In genomic region chr3:67497998-67498397, GRCm38 (mm10) we compare ENCODE assay signal across 15 mouse cellular contexts. TPM values are rescaled to one million over a fixed set of nuclear protein-coding genes. Genes with fewer than 3 reads are reported as not detected.
"Had no signal": no experiment of that assay in that cellular context is flagged by ENCODE, and none has a peak within 500 bp of the region (broad histone marks: within the 10 kb centered on the region; RNA-seq: fewer than 3 reads in every experiment).

No protein-coding gene starts in this region.

- H3K9me3 ChIP-seq: limb, embryonic 10.5 days; lung, embryonic 15.5 days; midbrain, embryonic 12.5 days; neural tube, embryonic 13.5 days had no signal

- H3K9ac ChIP-seq: lung, embryonic 15.5 days; midbrain, embryonic 12.5 days; neural tube, embryonic 13.5 days had no signal

- H3K4me2 ChIP-seq: liver, embryonic 11.5 days; lung, embryonic 15.5 days; midbrain, embryonic 12.5 days; neural tube, embryonic 13.5 days had no signal

- H3K27me3 ChIP-seq: lung, embryonic 15.5 days; neural tube, embryonic 13.5 days had no signal

- ATAC-seq: midbrain, embryonic 16.5 days had no signal

- H3K4me1 ChIP-seq: lung, embryonic 15.5 days; midbrain, embryonic 12.5 days; neural tube, embryonic 13.5 days had no signal

- DNase-seq: kidney, adult 11 months; kidney, adult 9 months; kidney, postnatal 36 days; layer of hippocampus, adult 9-11 months; lung, postnatal 14 days; right cerebral cortex, postnatal 25 days; thymus, postnatal 25 days had no signal

- H3K36me3 ChIP-seq: limb, embryonic 10.5 days; lung, embryonic 15.5 days; midbrain, embryonic 12.5 days; neural tube, embryonic 13.5 days had no signal

- H3K4me3 ChIP-seq: limb, embryonic 10.5 days; lung, embryonic 15.5 days; midbrain, embryonic 12.5 days; neural tube, embryonic 13.5 days had no signal

- H3K27ac ChIP-seq: limb, embryonic 10.5 days; lung, embryonic 15.5 days; midbrain, embryonic 12.5 days; neural tube, embryonic 13.5 days; stomach, postnatal 0 days had no signal

RNA-seq across cellular contexts. Expression of gene Rarres1, which starts 17.3 kb away (rescaled TPM):
- total RNA-seq: megakaryocyte-erythroid progenitor cell, adult 5-6 weeks had no signal
